In genomic region chr10:79534426-79534825, GRCm38 (mm10) we compare ENCODE assay signal across 18 mouse cellular contexts. TPM values are rescaled to one million over a fixed set of nuclear protein-coding genes. Genes with fewer than 3 reads are reported as not detected.
A peak's percentile ranks its signal among the peaks of the same experiment; 100 is the strongest.
DNase-seq lines count a peak whose midpoint lies in the region; ATAC-seq and TF ChIP-seq lines count a peak whose summit lies in the region.
"Had no signal": no experiment of that assay in that cellular context is flagged by ENCODE, and none has a peak within 500 bp of the region (broad histone marks: within the 10 kb centered on the region; RNA-seq: fewer than 3 reads in every experiment).

No protein-coding gene starts in this region.

- H3K27ac ChIP-seq in forebrain, embryonic 13.5 days, result no peak overlapping the region
- H3K27ac ChIP-seq in forebrain, embryonic 14.5 days (ENCODE audit: low read depth, low read length), result no peak overlapping the region
- no peak overlapping the region for H3K27ac ChIP-seq in lung, postnatal 0 days (ENCODE audit: low read length)
- H3K27ac ChIP-seq: hindbrain, embryonic 15.5 days; limb, embryonic 15.5 days had no signal

- WGBS in forebrain, embryonic 13.5 days, result 89% methylated on average over 2 of the region's 2 CpGs
- 74% methylated on average over 2 of the region's 2 CpGs for WGBS in forebrain, embryonic 14.5 days
- 84% methylated on average over 2 of the region's 2 CpGs for WGBS in lung, postnatal 0 days

- no peak for DNase-seq in forebrain, embryonic 14.5 days (ENCODE audit: low spot score)
- peak; percentile 0 to 3 for DNase-seq in left cerebral cortex, adult 8-10 months (ENCODE audit: low spot score in 2 of 2)
- DNase-seq in left cerebral cortex, adult 11 months (ENCODE audit: low spot score), result no peak
- DNase-seq in spleen, postnatal 4 days (ENCODE audit: low spot score in 2 of 2), result peak; percentile 10 to 54
- DNase-seq in spleen, postnatal 14 days (ENCODE audit: low spot score in 2 of 2), result no peak
- DNase-seq in lung, postnatal 0 days (ENCODE audit: low spot score), result no peak
- no peak for DNase-seq in Muller cell, postnatal 12 days (ENCODE audit: inconsistent ontology term)
- DNase-seq: B cell, adult 2 months; cerebellum, adult 11 months; embryo, embryonic 11 days; kidney, postnatal 14 days; lung, postnatal 10 days had no signal

- no peak for TF ChIP-seq CTCF in lung, postnatal 0 days (IDR thresholded peaks at IDR 0.05)

- no peak for ATAC-seq in forebrain, embryonic 13.5 days
- ATAC-seq in forebrain, embryonic 14.5 days, result no peak
- no peak for ATAC-seq in lung, postnatal 0 days

- H3K4me3 ChIP-seq in forebrain, embryonic 13.5 days, result no peak overlapping the region
- no peak overlapping the region for H3K4me3 ChIP-seq in forebrain, embryonic 14.5 days (ENCODE audit: low read depth, low read length)
- no peak overlapping the region for H3K4me3 ChIP-seq in lung, postnatal 0 days (ENCODE audit: low read depth, low read length)

- H3K36me3 ChIP-seq in forebrain, embryonic 13.5 days (ENCODE audit: poor library complexity, severe bottlenecking), result peaks cover 22% of the 10 kb centered on the region
- peaks cover 8% of the 10 kb centered on the region for H3K36me3 ChIP-seq in forebrain, embryonic 14.5 days (ENCODE audit: control insufficient read depth, insufficient read depth, low read length)
- H3K36me3 ChIP-seq in lung, postnatal 0 days (ENCODE audit: insufficient read depth, low read length), result no peaks in the 10 kb centered on the region
- H3K36me3 ChIP-seq: G1E had no signal

- H3K4me2 ChIP-seq in forebrain, embryonic 13.5 days, result peak overlapping the region; percentile 94; the same call in 1 of the 2 replicates
- H3K4me2 ChIP-seq in forebrain, embryonic 14.5 days (ENCODE audit: low read length), result no peak overlapping the region
- no peak overlapping the region for H3K4me2 ChIP-seq in lung, postnatal 0 days (replicated peaks; ENCODE audit: low read depth, low read length)

- TF ChIP-seq EP300 in lung, postnatal 0 days (IDR thresholded peaks at IDR 0.05), result no peak

- H3K27me3 ChIP-seq in forebrain, embryonic 13.5 days, result peaks cover 5% of the 10 kb centered on the region; the same call in 1 of the 2 replicates
- no peaks in the 10 kb centered on the region for H3K27me3 ChIP-seq in forebrain, embryonic 14.5 days (replicated peaks; ENCODE audit: control insufficient read depth, insufficient read depth, low read length)
- H3K27me3 ChIP-seq in lung, postnatal 0 days (replicated peaks; ENCODE audit: insufficient read depth, low read length), result no peaks in the 10 kb centered on the region
- H3K27me3 ChIP-seq: hindbrain, embryonic 15.5 days; limb, embryonic 15.5 days had no signal

- peaks cover 17% of the 10 kb centered on the region for H3K4me1 ChIP-seq in forebrain, embryonic 13.5 days
- peaks cover 7% of the 10 kb centered on the region; the same call in 1 of the 2 replicates for H3K4me1 ChIP-seq in forebrain, embryonic 14.5 days (ENCODE audit: control insufficient read depth, insufficient read depth, low read length)
- H3K4me1 ChIP-seq in lung, postnatal 0 days (ENCODE audit: insufficient read depth, low read depth, low read length), result peaks cover 5% of the 10 kb centered on the region; the same call in 1 of the 2 replicates

- H3K9me3 ChIP-seq in forebrain, embryonic 13.5 days (replicated peaks), result no peaks in the 10 kb centered on the region
- no peaks in the 10 kb centered on the region for H3K9me3 ChIP-seq in forebrain, embryonic 14.5 days (replicated peaks; ENCODE audit: control insufficient read depth, low read length)
- H3K9me3 ChIP-seq in lung, postnatal 0 days (ENCODE audit: low read length), result no peaks in the 10 kb centered on the region
- H3K9me3 ChIP-seq: G1E; hindbrain, embryonic 15.5 days; limb, embryonic 15.5 days had no signal

- no peak overlapping the region for H3K9ac ChIP-seq in forebrain, embryonic 13.5 days
- no peak overlapping the region for H3K9ac ChIP-seq in forebrain, embryonic 14.5 days (ENCODE audit: low read length)
- H3K9ac ChIP-seq in lung, postnatal 0 days (replicated peaks; ENCODE audit: low read depth), result no peak overlapping the region

RNA-seq across cellular contexts. Expression of gene Plpp2, which starts 0.8 kb away (rescaled TPM):
- 7.0 and 7.9 TPM in 2 replicates for polyA plus RNA-seq in forebrain, embryonic 13.5 days (2015; fragmentation: Nextera tagmentation; extraction: Ambion mirVana)
- 9.4 and 12.5 TPM in 2 replicates for polyA plus RNA-seq in forebrain, embryonic 14.5 days (2014; fragmentation: Nextera tagmentation; extraction: Ambion mirVana)
- 1 to 10 TPM; 4.8 to 6.3 (median 6.1) TPM for total RNA-seq in left cerebral cortex, adult 8-10 months (2022)
- 27.6 and 32.1 TPM in 2 replicates for polyA plus RNA-seq in lung, postnatal 0 days (2015; fragmentation: Nextera tagmentation; extraction: Ambion mirVana)
- total RNA-seq: G1E had no signal

RNA-seq across cellular contexts. Expression of gene Mier2, which starts 20.6 kb away (rescaled TPM):
- polyA plus RNA-seq in forebrain, embryonic 13.5 days (2015; fragmentation: Nextera tagmentation; extraction: Ambion mirVana), result 53.9 and 60.2 TPM in 2 replicates
- 35.3 and 43.7 TPM in 2 replicates for polyA plus RNA-seq in forebrain, embryonic 14.5 days (2014; fragmentation: Nextera tagmentation; extraction: Ambion mirVana)
- 10 to 100 TPM; 43.1 to 48.8 (median 47.9) TPM for total RNA-seq in left cerebral cortex, adult 8-10 months (2022)
- polyA plus RNA-seq in lung, postnatal 0 days (2015; fragmentation: Nextera tagmentation; extraction: Ambion mirVana), result 20.5 and 21.5 TPM in 2 replicates
- total RNA-seq: G1E had no signal

RNA-seq across cellular contexts. Expression of gene Theg, which starts 52.7 kb away (rescaled TPM):
- not detected in 2 replicates for polyA plus RNA-seq in forebrain, embryonic 13.5 days (2015; fragmentation: Nextera tagmentation; extraction: Ambion mirVana)
- not detected in 2 replicates for polyA plus RNA-seq in forebrain, embryonic 14.5 days (2014; fragmentation: Nextera tagmentation; extraction: Ambion mirVana)
- 1 to 10 TPM in 1 of 4 experiments, under 1 TPM in 3; 0.33 to 1.3 (median 0.90) TPM for total RNA-seq in left cerebral cortex, adult 8-10 months (2022)
- not detected in 2 replicates for polyA plus RNA-seq in lung, postnatal 0 days (2015; fragmentation: Nextera tagmentation; extraction: Ambion mirVana)
- total RNA-seq: G1E; layer of hippocampus, postnatal 14 days; monocyte, adult 5-6 weeks had no signal
- polyA plus RNA-seq: G1E; hindbrain, embryonic 15.5 days; limb, embryonic 15.5 days had no signal

Comparison
In these comparisons a context has a peak if more than half of its experiments do, and no peak if none do; other contexts are left out.
1. DNase-seq: peak in left cerebral cortex, adult 8-10 months (2 of 2) and spleen, postnatal 4 days (2 of 2); none in forebrain, embryonic 14.5 days (single experiment), left cerebral cortex, adult 11 months (single experiment), spleen, postnatal 14 days (0 of 2), lung, postnatal 0 days (single experiment) and Muller cell, postnatal 12 days (single experiment).